ENCODE assay signal across 18 mouse cellular contexts in genomic region chr13:97121341-97121740, GRCm38 (mm10). TPM values are rescaled to one million over a fixed set of nuclear protein-coding genes. Genes with fewer than 3 reads are reported as not detected.
"Had no signal": no experiment of that assay in that cellular context is flagged by ENCODE, and none has a peak within 500 bp of the region (broad histone marks: within the 10 kb centered on the region; RNA-seq: fewer than 3 reads in every experiment).

No protein-coding gene starts in this region.

- ATAC-seq: liver, embryonic 12.5 days; liver, postnatal 0 days; lung, postnatal 0 days; midbrain, embryonic 13.5 days; midbrain, embryonic 15.5 days; midbrain, embryonic 16.5 days had no signal

- DNase-seq: left cerebral cortex, postnatal 4 days; liver; liver, embryonic 13.5 days; liver, postnatal 0 days; lung, adult 2 months; lung, embryonic 14.5 days; lung, postnatal 10 days; lung, postnatal 14 days; lung, postnatal 36 days; lung, postnatal 4 days; midbrain, embryonic 14.5 days had no signal

RNA-seq across cellular contexts. Expression of gene Gm6169, which starts 22.3 kb away (rescaled TPM):
- total RNA-seq: liver, adult 2 months; midbrain, postnatal 0 days had no signal
- polyA plus RNA-seq: liver, adult 2 months had no signal

RNA-seq across cellular contexts. Expression of gene Fam169a, which starts 54.3 kb away (rescaled TPM):
- polyA plus RNA-seq: liver, adult 2 months; lung, adult 2 months had no signal
